Mouse (Mus musculus) olfactory bulb, adult 2 months (tissue): ENCODE data around the gene Ptgfrn.

Experiments used
- CTCF ChIP-seq: fragments of 200-500 bp; IDR thresholded peaks from 2 replicates; pipeline ENCODE4 v1.5.1; 2012; ENCODE audit warnings: low read depth, mild to moderate bottlenecking, low read length, moderate library complexity; ENCODE audit not compliant: insufficient read depth
- POLR2A ChIP-seq: fragments of 200-500 bp; IDR thresholded peaks from 2 replicates; pipeline ENCODE4 v1.6.1; 2012; ENCODE audit warnings: mild to moderate bottlenecking, low read depth, low read length, moderate library complexity; ENCODE audit not compliant: insufficient read depth

- TF ChIP-seq CTCF (no peak), POLR2A (no peak)
These were observed 50.9 kb downstream of the Ptgfrn start for GRCm38 (mm10) chr3:101059214-101059613.
